Mouse (Mus musculus): Measurements from ENCODE around the gene Prdm15. TPM values are rescaled to one million over a fixed set of nuclear protein-coding genes. Genes with fewer than 3 reads are reported as not detected.

Prdm15 gene
- polyA plus RNA-seq, 1 experiment, result 4.4 TPM

GRCm38 (mm10) chr16:97819532-97819931 lies 32.1 kb downstream of the Prdm15 start:
- no peaks in the 10 kb centered on the region for H3K79me2 ChIP-seq (ENCODE audit: control insufficient read depth, insufficient read depth)
- no peak for TF ChIP-seq MYOG (IDR thresholded peaks at IDR 0.05; ENCODE audit: control insufficient read depth, extremely low read depth, insufficient read length)
- no peak for TF ChIP-seq FOSL1 (IDR thresholded peaks at IDR 0.05; ENCODE audit: insufficient read depth, low read length, poor library complexity, severe bottlenecking)
- no peak for TF ChIP-seq MAX (IDR thresholded peaks at IDR 0.05)
- no peaks in the 10 kb centered on the region for H3K27me3 ChIP-seq (ENCODE audit: control insufficient read depth, insufficient read depth, insufficient read length)
- no peak overlapping the region for H3K4me3 ChIP-seq (ENCODE audit: insufficient read depth, poor library complexity, severe bottlenecking)
- H3K36me3 ChIP-seq (ENCODE audit: control insufficient read depth, insufficient read depth), result peaks cover 57% of the 10 kb centered on the region
- no peaks in the 10 kb centered on the region for H3K79me3 ChIP-seq (ENCODE audit: low read depth)
- H3ac ChIP-seq (ENCODE audit: control insufficient read depth, insufficient read length, low read depth), result no peak overlapping the region

GRCm38 (mm10) chr16:97817414-97817813 lies 34.2 kb downstream of the Prdm15 start:
- Histone ChIP-seq H3ac (ENCODE audit: control insufficient read depth, insufficient read length, low read depth) (no peak overlapping the region), H3K36me3 (ENCODE audit: control insufficient read depth, insufficient read depth) (peaks cover 56% of the 10 kb centered on the region), H3K4me3 (ENCODE audit: insufficient read depth, poor library complexity, severe bottlenecking) (no peak overlapping the region), H3K79me2 (ENCODE audit: control insufficient read depth, insufficient read depth) (no peaks in the 10 kb centered on the region), H3K79me3 (ENCODE audit: low read depth) (no peaks in the 10 kb centered on the region), H3K27me3 (ENCODE audit: control insufficient read depth, insufficient read depth, insufficient read length) (no peaks in the 10 kb centered on the region)
- TF ChIP-seq FOSL1 (IDR thresholded peaks at IDR 0.05; ENCODE audit: insufficient read depth, low read length, poor library complexity, severe bottlenecking) (no peak), MAX (IDR thresholded peaks at IDR 0.05) (no peak)

- H3K36me3 ChIP-seq (ENCODE audit: control insufficient read depth, insufficient read depth), result peaks cover 50% of the 10 kb centered on the region
- TF ChIP-seq MAX (IDR thresholded peaks at IDR 0.05), result no peak
- TF ChIP-seq CEBPB (IDR thresholded peaks at IDR 0.05; ENCODE audit: low read depth), result no peak
- no peak for TF ChIP-seq MYOD1 (IDR thresholded peaks at IDR 0.05; ENCODE audit: control insufficient read depth, insufficient read length, low read depth)
- no peak for TF ChIP-seq CTCF (IDR thresholded peaks at IDR 0.05; ENCODE audit: control insufficient read depth, insufficient read depth, insufficient read length)
- no peak for TF ChIP-seq FOSL1 (IDR thresholded peaks at IDR 0.05; ENCODE audit: insufficient read depth, low read length, poor library complexity, severe bottlenecking)
- no peak for TF ChIP-seq MYOG (IDR thresholded peaks at IDR 0.05; ENCODE audit: control insufficient read depth, extremely low read depth, insufficient read length)
- TF ChIP-seq USF1 (IDR thresholded peaks at IDR 0.05; ENCODE audit: low read depth), result no peak
- no peak overlapping the region for H3K4me3 ChIP-seq (ENCODE audit: insufficient read depth, poor library complexity, severe bottlenecking)
- H3ac ChIP-seq (ENCODE audit: control insufficient read depth, insufficient read length, low read depth), result no peak overlapping the region
- no peaks in the 10 kb centered on the region for H3K27me3 ChIP-seq (ENCODE audit: control insufficient read depth, insufficient read depth, insufficient read length)
- no peaks in the 10 kb centered on the region for H3K79me3 ChIP-seq (ENCODE audit: low read depth)
- H3K79me2 ChIP-seq (ENCODE audit: control insufficient read depth, insufficient read depth), result no peaks in the 10 kb centered on the region
These were observed 36.4 kb downstream of the Prdm15 start for GRCm38 (mm10) chr16:97815269-97815668.

DNA sequence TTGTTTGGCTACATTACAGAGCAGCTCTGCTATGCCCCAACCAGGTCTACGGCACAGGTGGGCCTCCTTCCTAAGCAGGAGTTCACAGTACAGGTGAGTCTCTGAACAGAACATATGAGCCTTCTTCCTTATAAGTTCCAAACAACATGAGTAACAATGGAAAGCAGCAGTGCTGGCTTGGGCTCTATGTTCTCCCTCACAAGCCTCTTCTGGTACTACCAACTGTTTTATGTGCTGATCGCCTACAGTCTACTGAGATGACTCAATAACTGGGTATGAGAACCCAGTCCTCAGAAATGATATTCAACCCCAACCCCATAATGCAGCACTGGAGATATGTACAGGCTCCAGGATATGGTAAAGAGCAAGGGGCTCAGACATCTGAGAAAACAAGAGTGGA lies 37.6 kb downstream of the Prdm15 start:
- no peaks in the 10 kb centered on the region for H3K27me3 ChIP-seq (ENCODE audit: control insufficient read depth, insufficient read depth, insufficient read length)
- no peaks in the 10 kb centered on the region for H3K79me2 ChIP-seq (ENCODE audit: control insufficient read depth, insufficient read depth)
- no peaks in the 10 kb centered on the region for H3K79me3 ChIP-seq (ENCODE audit: low read depth)
- H3K36me3 ChIP-seq (ENCODE audit: control insufficient read depth, insufficient read depth), result peaks cover 51% of the 10 kb centered on the region
- H3K4me3 ChIP-seq (ENCODE audit: insufficient read depth, poor library complexity, severe bottlenecking), result no peak overlapping the region
- no peak overlapping the region for H3ac ChIP-seq (ENCODE audit: control insufficient read depth, insufficient read length, low read depth)
- TF ChIP-seq MYOD1 (IDR thresholded peaks at IDR 0.05; ENCODE audit: control insufficient read depth, insufficient read length, low read depth), result no peak
- no peak for TF ChIP-seq CEBPB (IDR thresholded peaks at IDR 0.05; ENCODE audit: low read depth)
- TF ChIP-seq MYOG (IDR thresholded peaks at IDR 0.05; ENCODE audit: control insufficient read depth, extremely low read depth, insufficient read length), result no peak
- TF ChIP-seq FOSL1 (IDR thresholded peaks at IDR 0.05; ENCODE audit: insufficient read depth, low read length, poor library complexity, severe bottlenecking), result no peak
- TF ChIP-seq USF1 (IDR thresholded peaks at IDR 0.05; ENCODE audit: low read depth), result no peak
- no peak for TF ChIP-seq CTCF (IDR thresholded peaks at IDR 0.05; ENCODE audit: control insufficient read depth, insufficient read depth, insufficient read length)
- TF ChIP-seq MAX (IDR thresholded peaks at IDR 0.05), result no peak

DNA sequence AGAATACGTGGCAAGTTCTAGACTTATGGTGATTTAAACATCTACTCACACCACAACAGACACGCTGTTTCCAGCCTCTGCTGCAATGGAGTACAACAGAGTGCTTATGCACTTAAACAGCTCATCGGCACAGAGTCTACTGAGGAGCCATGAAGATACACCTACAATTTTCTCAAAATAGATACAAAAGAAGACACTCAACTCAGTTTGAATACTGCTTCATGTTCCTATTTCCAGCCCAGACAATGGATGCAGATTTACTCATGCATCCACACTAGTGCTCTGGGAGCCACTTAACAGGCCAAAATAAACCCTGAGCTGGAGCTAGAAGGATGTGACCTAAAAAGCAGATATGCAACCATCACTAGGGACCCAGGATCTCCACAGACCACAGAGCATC lies 42.8 kb downstream of the Prdm15 start:
- peaks cover 73% of the 10 kb centered on the region for H3K36me3 ChIP-seq (ENCODE audit: control insufficient read depth, insufficient read depth)
- no peaks in the 10 kb centered on the region for H3K79me3 ChIP-seq (ENCODE audit: low read depth)
- no peaks in the 10 kb centered on the region for H3K79me2 ChIP-seq (ENCODE audit: control insufficient read depth, insufficient read depth)
- no peak overlapping the region for H3K4me3 ChIP-seq (ENCODE audit: insufficient read depth, poor library complexity, severe bottlenecking)
- TF ChIP-seq USF1 (IDR thresholded peaks at IDR 0.05; ENCODE audit: low read depth) (no peak), MAX (IDR thresholded peaks at IDR 0.05) (no peak), MYOG (IDR thresholded peaks at IDR 0.05; ENCODE audit: control insufficient read depth, extremely low read depth, insufficient read length) (no peak), CEBPB (IDR thresholded peaks at IDR 0.05; ENCODE audit: low read depth) (no peak), CTCF (IDR thresholded peaks at IDR 0.05; ENCODE audit: control insufficient read depth, insufficient read depth, insufficient read length) (no peak), MYOD1 (IDR thresholded peaks at IDR 0.05; ENCODE audit: control insufficient read depth, insufficient read length, low read depth) (no peak), FOSL1 (IDR thresholded peaks at IDR 0.05; ENCODE audit: insufficient read depth, low read length, poor library complexity, severe bottlenecking) (no peak)
- H3ac ChIP-seq (ENCODE audit: control insufficient read depth, insufficient read length, low read depth), result no peak overlapping the region
- H3K27me3 ChIP-seq (ENCODE audit: control insufficient read depth, insufficient read depth, insufficient read length), result no peaks in the 10 kb centered on the region

DNA sequence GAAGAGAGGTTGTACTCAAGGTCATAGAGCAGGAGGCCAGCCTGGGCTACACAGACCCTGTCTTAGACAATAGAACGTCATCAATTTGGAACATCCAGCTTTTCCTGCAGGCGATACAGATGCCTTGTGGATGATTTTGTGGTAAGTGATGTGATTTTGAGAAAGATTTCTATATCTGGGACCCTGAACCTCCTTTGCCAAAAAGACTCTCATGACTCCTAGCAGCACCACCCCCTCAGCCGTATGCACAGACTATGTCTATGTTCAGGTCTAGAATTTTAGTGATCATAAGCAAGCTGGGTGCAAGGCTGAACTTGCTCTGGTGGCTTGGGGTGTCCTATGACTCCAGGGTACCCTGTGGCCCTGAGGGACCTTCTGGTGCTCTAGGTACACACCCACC lies 46.0 kb downstream of the Prdm15 start:
- H3K36me3 ChIP-seq (ENCODE audit: control insufficient read depth, insufficient read depth), result peaks cover 72% of the 10 kb centered on the region
- no peak for TF ChIP-seq FOSL1 (IDR thresholded peaks at IDR 0.05; ENCODE audit: insufficient read depth, low read length, poor library complexity, severe bottlenecking)
- no peak for TF ChIP-seq MAX (IDR thresholded peaks at IDR 0.05)
- no peak for TF ChIP-seq CEBPB (IDR thresholded peaks at IDR 0.05; ENCODE audit: low read depth)
- TF ChIP-seq MYOD1 (IDR thresholded peaks at IDR 0.05; ENCODE audit: control insufficient read depth, insufficient read length, low read depth), result no peak
- no peak for TF ChIP-seq USF1 (IDR thresholded peaks at IDR 0.05; ENCODE audit: low read depth)
- TF ChIP-seq MYOG (IDR thresholded peaks at IDR 0.05; ENCODE audit: control insufficient read depth, extremely low read depth, insufficient read length), result no peak
- TF ChIP-seq CTCF (IDR thresholded peaks at IDR 0.05; ENCODE audit: control insufficient read depth, insufficient read depth, insufficient read length), result no peak

More for the DNA sequence above, 46.0 kb downstream of the Prdm15 start:
- no peaks in the 10 kb centered on the region for H3K27me3 ChIP-seq (ENCODE audit: control insufficient read depth, insufficient read depth, insufficient read length)
- H3K4me3 ChIP-seq (ENCODE audit: insufficient read depth, poor library complexity, severe bottlenecking), result no peak overlapping the region
- no peaks in the 10 kb centered on the region for H3K79me2 ChIP-seq (ENCODE audit: control insufficient read depth, insufficient read depth)
- no peak overlapping the region for H3ac ChIP-seq (ENCODE audit: control insufficient read depth, insufficient read length, low read depth)
- H3K79me3 ChIP-seq (ENCODE audit: low read depth), result no peaks in the 10 kb centered on the region
